Mouse (Mus musculus): ENCODE results near the gene Pabpc4. TPM values are rescaled to one million over a fixed set of nuclear protein-coding genes. Genes with fewer than 3 reads are reported as not detected.

Pabpc4 gene
- total and polyA plus RNA-seq, 3 experiments, result 112 to 1,118 (median 328) TPM

- Histone ChIP-seq H3K4me1 (ENCODE audit: insufficient read depth, low read depth, low read length) (peaks cover 15% of the 10 kb centered on the region), H3K9me3 (replicated peaks) (peaks cover 8% of the 10 kb centered on the region), H3K36me3 (replicated peaks) (no peaks in the 10 kb centered on the region), H3K4me3 (ENCODE audit: low read depth, low read length) (peak overlapping the region; percentile 69; the same call in 1 of the 2 replicates), H3K27me3 (ENCODE audit: insufficient read depth, low read length) (peaks cover 43% of the 10 kb centered on the region)
- no peak for TF ChIP-seq CTCF (IDR thresholded peaks at IDR 0.05; ENCODE audit: low read depth, low read length)
- no peak for TF ChIP-seq GATA2 (IDR thresholded peaks at IDR 0.05; ENCODE audit: borderline replicate concordance, low read depth, low read length)
- no peak for ATAC-seq (ENCODE audit: extremely low read depth, insufficient number of reproducible peaks, low FRiP score, poor library complexity, severe bottlenecking)
- no peak for DNase-seq (ENCODE audit: low spot score)
Measured at GRCm38 (mm10) chr4:123342091-123342641, 80.0 kb downstream of the Pabpc4 start.

- Histone ChIP-seq H3K4me3 (ENCODE audit: low read depth, low read length) (peak within 1 kb of the TSS; percentile 69), H3K4me1 (ENCODE audit: insufficient read depth, low read depth, low read length) (peaks cover 15% of the 10 kb centered on the region), H3K36me3 (replicated peaks) (no peaks in the 10 kb centered on the region), H3K27me3 (ENCODE audit: insufficient read depth, low read length) (peaks cover 43% of the 10 kb centered on the region), H3K9me3 (replicated peaks) (peaks cover 8% of the 10 kb centered on the region)
- TF ChIP-seq GATA2 (IDR thresholded peaks at IDR 0.05; ENCODE audit: borderline replicate concordance, low read depth, low read length) (no peak), GATA1 (IDR thresholded peaks at IDR 0.05; ENCODE audit: borderline replicate concordance, low read length) (no peak), POLR2AphosphoS5 (IDR thresholded peaks at IDR 0.05; ENCODE audit: insufficient replicate concordance, low read depth, low read length) (no peak), TAL1 (conservative IDR thresholded peaks at IDR 0.05; ENCODE audit: low read depth, low read length) (no peak), CTCF (IDR thresholded peaks at IDR 0.05; ENCODE audit: low read depth, low read length) (no peak)
- DNase-seq (ENCODE audit: low spot score) (peak; percentile 62), ATAC-seq (ENCODE audit: extremely low read depth, insufficient number of reproducible peaks, low FRiP score, poor library complexity, severe bottlenecking) (peak; percentile 67)
Measured at GRCm38 (mm10) chr4:123342642-123343470, 80.7 kb downstream of the Pabpc4 start, which contains the start of gene Bmp8a. Gene Bmp8a (minus strand): TSS chr4:123343252.

GRCm38 (mm10) chr4:123343471-123343789, 81.3 kb downstream of the Pabpc4 start:
- DNase-seq (ENCODE audit: low spot score) (no peak), ATAC-seq (ENCODE audit: extremely low read depth, insufficient number of reproducible peaks, low FRiP score, poor library complexity, severe bottlenecking) (no peak)
- H3K4me3 ChIP-seq (ENCODE audit: low read depth, low read length), result peak overlapping the region; percentile 69; the same call in 1 of the 2 replicates
- H3K9me3 ChIP-seq (replicated peaks), result peaks cover 8% of the 10 kb centered on the region
- peaks cover 15% of the 10 kb centered on the region for H3K4me1 ChIP-seq (ENCODE audit: insufficient read depth, low read depth, low read length)
- peaks cover 41% of the 10 kb centered on the region for H3K27me3 ChIP-seq (ENCODE audit: insufficient read depth, low read length)
- TF ChIP-seq POLR2AphosphoS5 (IDR thresholded peaks at IDR 0.05; ENCODE audit: insufficient replicate concordance, low read depth, low read length) (no peak), GATA1 (IDR thresholded peaks at IDR 0.05; ENCODE audit: borderline replicate concordance, low read length) (no peak), TAL1 (conservative IDR thresholded peaks at IDR 0.05; ENCODE audit: low read depth, low read length) (no peak), CTCF (IDR thresholded peaks at IDR 0.05; ENCODE audit: low read depth, low read length) (no peak), GATA2 (IDR thresholded peaks at IDR 0.05; ENCODE audit: borderline replicate concordance, low read depth, low read length) (no peak)
- H3K36me3 ChIP-seq (replicated peaks), result peaks cover under 1% of the 10 kb centered on the region

Other genes starting within 250 kb of the Pabpc4 start
- gene Trit1, start 245.8 kb upstream of the Pabpc4 start, total RNA-seq (2014; fragmentation: Nextera tagmentation), result 23.6 and 24.4 TPM in 2 replicates
- 24.4 and 26.4 TPM in 2 replicates for gene Trit1, start 245.8 kb upstream of the Pabpc4 start, total RNA-seq (2017)
- gene Trit1, start 245.8 kb upstream of the Pabpc4 start, polyA plus RNA-seq (2012), result 2.8 and 3.2 TPM in 2 replicates
- not detected in 2 replicates for gene Bmp8b, start 157.2 kb upstream of the Pabpc4 start, total RNA-seq (2014; fragmentation: Nextera tagmentation)
- gene Bmp8b, start 157.2 kb upstream of the Pabpc4 start, total RNA-seq (2017), result 0.05 TPM in 1 of 2 replicates, not detected in the other
- gene Bmp8b, start 157.2 kb upstream of the Pabpc4 start, polyA plus RNA-seq (2012), result not detected in 2 replicates
- gene Oxct2b, start 146.1 kb upstream of the Pabpc4 start, total RNA-seq (2014; fragmentation: Nextera tagmentation), result not detected in 2 replicates
- gene Oxct2b, start 146.1 kb upstream of the Pabpc4 start, total RNA-seq (2017), result not detected in 2 replicates
- gene Oxct2b, start 146.1 kb upstream of the Pabpc4 start, polyA plus RNA-seq (2012), result 0.02 TPM in 1 of 2 replicates, not detected in the other
- gene Ppie, start 122.4 kb upstream of the Pabpc4 start, total RNA-seq (2014; fragmentation: Nextera tagmentation), result 39.3 and 43.7 TPM in 2 replicates
- gene Ppie, start 122.4 kb upstream of the Pabpc4 start, total RNA-seq (2017), result 70.7 and 78.8 TPM in 2 replicates
- 10.3 and 17.3 TPM in 2 replicates for gene Ppie, start 122.4 kb upstream of the Pabpc4 start, polyA plus RNA-seq (2012)
- gene Hpcal4, start 79.1 kb upstream of the Pabpc4 start, total RNA-seq (2014; fragmentation: Nextera tagmentation), result not detected in 2 replicates
- gene Hpcal4, start 79.1 kb upstream of the Pabpc4 start, total RNA-seq (2017), result 0.12 TPM in 1 of 2 replicates, not detected in the other
- gene Hpcal4, start 79.1 kb upstream of the Pabpc4 start, polyA plus RNA-seq (2012), result not detected in 2 replicates
- gene Nt5c1a, start 60.8 kb upstream of the Pabpc4 start, total RNA-seq (2014; fragmentation: Nextera tagmentation), result not detected in 2 replicates
- gene Nt5c1a, start 60.8 kb upstream of the Pabpc4 start, total RNA-seq (2017), result not detected in 2 replicates
- gene Nt5c1a, start 60.8 kb upstream of the Pabpc4 start, polyA plus RNA-seq (2012), result not detected in 2 replicates
- not detected in 2 replicates for gene Heyl, start 28.8 kb upstream of the Pabpc4 start, total RNA-seq (2014; fragmentation: Nextera tagmentation)
- 0.05 TPM in 1 of 2 replicates, not detected in the other for gene Heyl, start 28.8 kb upstream of the Pabpc4 start, total RNA-seq (2017)
- gene Heyl, start 28.8 kb upstream of the Pabpc4 start, polyA plus RNA-seq (2012), result not detected in 2 replicates
- not detected in 2 replicates for gene Oxct2a, start 61.3 kb downstream of the Pabpc4 start, total RNA-seq (2014; fragmentation: Nextera tagmentation)
- gene Oxct2a, start 61.3 kb downstream of the Pabpc4 start, total RNA-seq (2017), result 0.33 TPM in 1 of 2 replicates, not detected in the other
- not detected in 2 replicates for gene Oxct2a, start 61.3 kb downstream of the Pabpc4 start, polyA plus RNA-seq (2012)
- not detected in 2 replicates for gene Bmp8a, start 80.9 kb downstream of the Pabpc4 start, total RNA-seq (2014; fragmentation: Nextera tagmentation)
- gene Bmp8a, start 80.9 kb downstream of the Pabpc4 start, total RNA-seq (2017), result 0.05 TPM in 1 of 2 replicates, not detected in the other
- gene Bmp8a, start 80.9 kb downstream of the Pabpc4 start, polyA plus RNA-seq (2012), result 0.02 and 0.10 TPM in 2 replicates